Mouse (Mus musculus) CH12.LX (cell line): ENCODE measurements around the gene Nkx6-2.

Experiments
- E2F4 ChIP-seq: IDR thresholded peaks from 2 replicates; pipeline ENCODE4 v1.6.1; 2011; ENCODE audit warnings: low read depth, low read length, improper control_type of control experiment; ENCODE audit not compliant: insufficient replicate concordance
- ELF1 ChIP-seq: IDR thresholded peaks from 2 replicates; pipeline ENCODE4 v1.6.1; 2014; ENCODE audit warnings: low read depth, mild to moderate bottlenecking, inconsistent platforms, low read length, improper control_type of control experiment
- POLR2A ChIP-seq: IDR thresholded peaks from 2 replicates; pipeline ENCODE4 v1.6.1; 2011; ENCODE audit warnings: low read depth, mild to moderate bottlenecking, improper control_type of control experiment, low read length
- RCOR1 ChIP-seq: conservative IDR thresholded peaks from 2 replicates; pipeline ENCODE4 v1.6.1; 2012; ENCODE audit warnings: low read depth, mild to moderate bottlenecking, inconsistent platforms, low read length, improper control_type of control experiment
- ZKSCAN1 ChIP-seq: IDR thresholded peaks from 2 replicates; pipeline ENCODE4 v1.6.1; 2012; ENCODE audit warnings: low read depth, inconsistent platforms, low read length, improper control_type of control experiment, borderline replicate concordance

GRCm38 (mm10) chr7:139530591-139531427, 51.8 kb downstream of the Nkx6-2 start:
- TF ChIP-seq ZKSCAN1: no peak
- TF ChIP-seq POLR2A: no peak
- no peak for TF ChIP-seq E2F4
- no peak for TF ChIP-seq RCOR1
- TF ChIP-seq ELF1: no peak
